Mouse (Mus musculus) embryo, embryonic 11.5 days (tissue): ENCODE data around the gene Gpr137.

Experiments
- DNase-seq: peaks from one replicate; pipeline ENCODE4 v3.0.0-alpha.2; 2012; ENCODE audit warnings: low read depth, low spot score

Gene Gpr137

DNA sequence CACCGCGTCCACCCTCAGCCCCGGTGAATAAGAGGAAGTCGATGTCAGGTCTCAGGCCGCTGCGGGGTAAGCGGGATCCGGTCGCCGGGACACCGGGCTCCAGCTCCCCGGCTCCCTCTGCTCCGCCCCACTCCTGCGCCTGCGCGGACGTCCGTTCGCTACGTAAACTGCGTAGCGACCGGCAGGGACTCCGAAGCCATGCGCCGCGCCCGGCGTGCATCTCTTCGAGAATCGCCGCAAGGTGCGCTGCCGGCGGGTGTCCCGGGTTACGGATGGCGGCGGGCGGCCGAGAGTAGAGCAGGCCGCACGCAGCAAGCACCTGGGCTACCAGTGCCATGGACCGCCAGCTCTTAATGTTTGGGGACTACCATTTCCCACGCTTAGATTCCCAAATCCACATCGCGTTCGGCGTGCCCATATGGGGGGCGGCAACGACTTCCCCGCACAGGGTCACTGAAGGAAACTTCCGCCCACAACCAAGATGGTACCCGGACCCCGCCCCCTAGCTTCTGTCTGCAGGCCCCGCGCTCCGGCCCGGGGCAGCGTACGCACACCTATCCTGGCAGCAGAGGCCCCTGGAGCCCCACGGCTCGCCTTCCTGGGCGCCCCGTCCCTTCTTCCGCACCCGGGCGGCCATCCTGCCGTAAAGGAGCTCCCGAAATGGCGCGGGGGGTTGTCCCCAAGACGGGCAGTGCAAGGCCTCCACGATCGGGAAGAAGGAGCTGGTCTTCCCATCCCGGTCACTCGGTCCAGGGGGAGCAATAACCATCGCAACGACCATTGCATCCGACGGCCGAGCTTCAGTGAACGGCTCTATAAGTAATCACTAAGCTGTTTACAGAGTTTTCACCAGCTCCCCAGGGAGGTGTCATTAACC is 670 bp downstream of the Gpr137 start, which contains the start of gene Bad:
Bad (plus strand) TSS at position 490 of the 877 bp plus-strand sequence.
- peak; percentile 88 for DNase-seq

DNA sequence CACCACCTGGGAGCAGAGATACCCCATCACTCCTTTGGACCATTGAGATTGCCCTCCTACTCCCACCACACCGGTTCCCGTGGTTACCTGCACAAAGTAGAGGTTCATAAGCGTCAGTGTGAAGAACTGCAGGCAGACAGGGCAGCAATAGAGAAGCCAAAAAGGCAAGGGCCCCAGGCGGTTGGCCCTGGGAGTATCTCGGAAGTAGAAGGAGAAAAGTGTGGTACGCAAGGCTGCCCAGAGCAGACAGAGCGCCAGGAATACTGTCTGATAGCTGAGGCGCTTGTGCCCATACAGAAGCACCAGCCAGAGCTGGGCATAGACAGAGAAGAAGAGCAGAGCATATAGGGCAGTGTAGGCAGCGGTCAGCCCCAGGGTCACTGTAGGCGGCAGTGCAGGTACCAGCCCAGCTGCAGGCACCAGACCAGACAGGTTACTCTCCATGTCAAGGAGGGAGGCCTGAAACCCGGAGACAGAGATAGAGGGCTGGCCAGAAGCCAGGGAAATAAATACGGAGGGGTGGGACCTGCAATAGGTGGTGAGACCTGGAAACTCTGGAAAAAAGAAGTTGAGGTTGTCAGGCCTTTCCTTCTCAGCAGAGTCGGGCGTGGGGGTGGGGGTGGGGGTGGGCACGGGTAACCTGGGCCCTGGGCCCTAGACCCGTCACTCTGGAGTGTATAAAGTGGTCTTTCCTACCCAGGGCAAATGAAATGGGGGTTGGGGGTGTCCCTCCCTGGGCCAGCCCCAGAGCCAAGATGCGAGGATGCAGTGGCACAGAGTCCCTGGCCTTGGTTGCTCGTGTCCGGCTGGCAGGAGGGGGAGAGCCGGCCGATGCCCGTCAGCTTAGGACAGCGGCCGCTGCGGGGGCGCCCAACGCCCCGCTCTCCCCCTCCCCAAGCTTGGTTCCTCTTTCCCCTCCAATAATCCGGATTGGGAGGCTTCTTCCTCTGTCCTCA is 1.6 kb downstream of the Gpr137 start:
- DNase-seq, result no peak

DNA sequence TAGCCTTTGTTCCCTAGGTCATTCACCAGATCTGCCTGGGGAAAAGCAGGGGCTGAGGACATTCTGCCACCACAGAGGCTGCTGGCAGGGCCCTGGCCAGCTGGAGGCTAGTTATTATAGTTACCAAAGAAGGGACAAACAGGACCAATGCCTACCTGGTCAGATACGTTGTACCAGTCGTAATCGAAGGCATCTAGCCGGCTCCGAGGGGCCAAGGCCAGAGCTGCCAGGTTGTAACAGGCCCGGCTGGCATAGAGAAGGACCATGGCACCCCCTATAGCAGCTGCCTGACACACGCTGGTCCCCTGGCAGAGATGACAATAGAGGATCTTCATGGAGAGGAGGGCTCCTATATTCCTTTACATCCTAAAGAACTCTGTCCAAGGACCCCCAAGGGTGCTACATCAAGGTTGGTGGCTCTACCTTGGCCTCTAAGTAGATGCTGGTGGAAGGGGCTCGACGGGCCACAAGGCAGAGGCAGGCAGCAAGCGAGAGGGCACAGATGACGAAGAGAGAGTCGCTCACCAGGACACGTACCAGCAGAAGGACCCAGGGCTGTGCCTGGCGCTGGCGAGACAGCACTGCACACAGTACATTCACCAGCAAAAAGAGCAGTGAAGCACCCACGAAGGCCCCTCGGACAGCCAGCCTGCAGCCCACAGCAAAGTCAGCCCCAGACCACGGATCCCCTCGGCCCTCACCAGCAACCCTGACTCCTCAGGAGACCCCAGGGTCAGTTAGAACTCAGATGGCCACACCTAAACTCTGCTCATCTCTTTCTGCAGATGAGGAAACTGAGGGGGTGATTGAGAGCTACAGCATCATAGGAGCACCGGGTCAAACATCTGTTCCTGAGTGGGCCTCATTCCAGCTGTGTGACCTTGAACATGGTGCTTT is 2.9 kb downstream of the Gpr137 start:
- DNase-seq, result no peak

DNA sequence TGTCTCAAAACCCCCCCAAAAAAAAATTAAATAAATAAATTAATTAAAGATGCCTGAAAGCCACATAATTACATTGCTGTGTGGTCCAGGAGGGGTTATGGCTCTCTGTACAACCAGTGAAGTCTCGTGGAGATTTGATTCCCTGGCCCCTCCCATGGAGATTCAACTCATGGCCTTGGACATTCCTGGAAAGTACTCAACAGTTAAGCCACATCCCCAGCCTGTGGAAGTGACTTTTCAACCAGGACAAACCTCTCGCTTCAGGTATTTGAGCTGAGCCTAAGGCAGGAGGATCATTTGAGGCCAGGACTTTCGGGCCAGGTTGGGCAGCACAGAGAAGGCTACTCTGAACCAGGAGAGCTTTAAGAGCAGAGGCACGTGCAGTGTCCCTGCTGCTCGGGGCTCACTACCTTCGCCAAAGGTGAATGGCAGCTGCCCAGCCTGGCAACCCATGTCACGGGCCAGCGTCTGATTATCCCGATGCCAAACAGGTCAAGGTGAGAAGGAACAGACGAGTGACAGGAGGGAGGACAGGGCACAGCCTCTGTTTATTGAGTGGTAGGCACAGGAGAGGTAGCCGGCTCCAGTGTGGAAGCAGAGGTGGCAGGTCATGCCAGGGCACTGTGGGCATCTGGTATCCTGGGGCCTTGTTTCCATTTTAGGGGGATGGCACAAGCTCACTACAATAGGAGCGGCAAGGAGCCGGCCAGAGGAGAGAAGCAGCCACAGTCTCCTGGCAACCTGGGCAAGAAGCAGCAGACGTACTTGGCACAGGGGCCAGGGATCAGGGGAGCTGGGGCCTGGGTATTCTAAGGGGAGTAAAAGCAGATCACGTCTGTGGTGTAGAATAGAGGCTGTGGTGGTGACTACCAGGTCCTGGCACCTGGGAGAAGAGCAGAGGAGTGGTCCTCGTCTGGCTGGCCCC is 4.5 kb downstream of the Gpr137 start:
- DNase-seq, result no peak

DNA sequence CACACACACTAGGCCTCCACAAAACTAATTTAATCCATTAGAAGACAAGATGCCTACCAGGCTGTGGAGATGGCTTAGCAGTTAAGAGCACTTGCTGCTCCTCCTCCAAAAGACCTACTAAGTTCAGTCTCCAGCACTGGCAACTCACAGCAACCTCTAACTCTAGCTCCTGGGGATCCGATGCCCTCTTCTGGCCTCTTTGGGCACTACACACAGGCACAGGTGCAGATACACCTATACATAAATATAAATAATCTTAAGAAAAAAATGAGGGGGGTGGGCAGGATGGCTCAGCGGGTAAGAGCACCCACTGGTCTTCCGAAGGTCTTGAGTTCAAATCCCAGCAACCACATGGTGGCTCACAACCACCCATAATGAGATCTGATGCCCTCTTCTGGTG is 6.0 kb downstream of the Gpr137 start:
- DNase-seq, result no peak

DNA sequence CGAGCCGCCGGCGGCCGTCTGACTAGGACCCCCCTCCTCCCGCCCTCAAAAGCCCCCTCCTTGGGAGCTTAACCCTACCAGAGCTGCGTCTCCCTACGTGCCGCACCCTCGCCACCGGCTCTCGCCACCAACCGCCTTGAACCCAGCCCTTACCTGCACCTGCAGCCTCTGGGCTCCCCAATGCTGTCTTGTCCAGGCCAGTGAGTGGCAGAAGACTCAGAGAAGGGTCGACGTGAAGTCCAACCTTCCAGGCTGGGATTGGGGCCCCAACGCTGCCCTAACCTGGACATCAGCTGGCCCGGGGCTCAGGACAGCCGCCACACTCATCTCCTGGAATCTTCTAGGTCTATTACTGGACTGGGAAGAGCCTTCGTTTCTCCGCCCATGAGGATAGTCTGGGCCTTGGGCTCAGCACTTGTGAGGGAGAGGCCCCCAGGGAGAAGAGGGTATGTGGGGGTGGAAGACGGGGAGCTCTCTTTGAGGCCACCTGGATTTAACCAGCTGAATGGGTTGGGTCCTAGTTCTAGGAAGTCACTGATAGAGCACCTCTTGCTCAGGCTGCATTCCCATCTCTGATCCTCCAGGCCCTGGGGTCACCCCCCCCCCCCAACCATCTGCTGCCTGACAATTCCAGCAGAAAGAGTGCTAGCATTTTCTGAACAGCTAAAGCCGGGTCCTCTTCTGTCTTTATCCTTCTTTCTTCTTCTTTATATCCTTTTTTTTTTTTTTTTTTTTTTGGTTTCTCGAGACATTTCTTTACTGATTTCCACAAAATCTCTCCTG is 7.9 kb downstream of the Gpr137 start, which contains the start of gene Kcnk4:
Kcnk4 (minus strand) TSS at position 321 of the 783 bp plus-strand sequence.
- no peak for DNase-seq

DNA sequence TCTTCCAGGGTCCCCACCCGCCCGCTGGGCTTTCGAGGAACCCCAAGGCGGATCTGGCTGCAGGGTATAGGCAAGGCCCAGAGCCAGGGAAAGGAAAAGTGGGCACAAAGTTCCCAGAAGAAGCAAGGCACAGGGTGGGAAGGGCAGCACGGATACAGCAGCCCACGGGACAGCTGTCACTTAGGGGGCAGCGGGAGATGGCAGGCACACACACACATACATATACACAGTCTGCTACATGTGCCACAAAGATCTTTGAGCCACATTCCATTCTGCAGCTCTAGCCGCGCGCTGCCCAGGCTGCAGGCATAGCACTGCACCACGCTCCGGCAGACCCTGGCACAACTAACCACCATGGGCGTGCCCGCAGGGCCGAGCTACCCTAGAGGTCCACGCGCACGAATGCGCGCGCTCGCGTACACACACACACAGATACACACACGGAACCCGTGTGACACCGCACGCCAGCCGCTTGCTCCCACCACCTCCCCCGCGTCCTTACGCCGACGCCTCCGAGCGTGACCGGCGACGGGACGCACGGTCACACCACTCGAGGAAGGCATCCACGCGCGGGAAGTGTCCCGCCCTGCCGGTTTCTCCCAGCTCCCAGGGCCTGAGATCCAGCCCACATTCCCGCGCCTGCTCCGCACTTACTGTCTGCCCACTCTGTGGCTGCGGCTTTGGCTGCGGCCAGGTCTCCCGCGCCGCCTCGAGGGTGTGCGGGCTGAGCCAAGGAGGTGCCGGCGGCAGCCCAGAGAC is 8.7 kb downstream of the Gpr137 start:
- DNase-seq, result no peak

DNA sequence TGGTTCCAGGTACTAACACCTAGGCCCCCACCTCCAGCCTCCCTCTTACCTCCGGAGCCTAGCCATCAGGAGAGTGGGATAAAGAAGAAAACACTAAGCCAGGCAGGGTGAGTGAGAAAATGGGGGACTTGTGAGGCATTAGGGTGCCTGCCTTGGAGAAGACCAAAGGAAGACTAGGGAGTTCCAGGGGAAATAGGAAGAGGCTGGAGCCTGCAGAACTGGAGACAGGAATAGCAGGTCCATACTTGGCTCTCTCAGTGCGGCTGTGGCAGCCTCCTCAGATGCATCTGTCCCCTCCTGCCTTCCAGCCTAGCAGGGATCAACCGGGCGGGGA is 9.2 kb downstream of the Gpr137 start:
- no peak for DNase-seq

DNA sequence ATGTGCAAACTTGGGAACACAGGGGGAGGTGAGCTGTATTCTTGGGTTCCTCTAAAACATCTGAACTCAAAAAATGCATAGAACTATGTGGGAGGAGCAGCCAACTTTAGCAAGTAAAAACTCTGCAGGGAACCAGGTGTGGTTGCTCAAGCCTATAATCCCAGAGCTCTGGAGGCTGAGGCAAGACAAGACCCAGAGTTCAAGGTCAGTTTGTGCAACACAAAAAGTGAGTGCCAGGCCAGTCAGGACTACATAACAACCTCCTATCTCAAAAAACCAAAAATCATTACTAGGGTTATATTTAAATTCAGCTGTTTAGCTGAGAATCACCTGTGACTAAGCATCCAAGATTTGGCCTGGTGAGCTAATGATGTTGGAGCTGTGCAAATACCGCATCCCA is 10.3 kb downstream of the Gpr137 start:
- no peak for DNase-seq

DNA sequence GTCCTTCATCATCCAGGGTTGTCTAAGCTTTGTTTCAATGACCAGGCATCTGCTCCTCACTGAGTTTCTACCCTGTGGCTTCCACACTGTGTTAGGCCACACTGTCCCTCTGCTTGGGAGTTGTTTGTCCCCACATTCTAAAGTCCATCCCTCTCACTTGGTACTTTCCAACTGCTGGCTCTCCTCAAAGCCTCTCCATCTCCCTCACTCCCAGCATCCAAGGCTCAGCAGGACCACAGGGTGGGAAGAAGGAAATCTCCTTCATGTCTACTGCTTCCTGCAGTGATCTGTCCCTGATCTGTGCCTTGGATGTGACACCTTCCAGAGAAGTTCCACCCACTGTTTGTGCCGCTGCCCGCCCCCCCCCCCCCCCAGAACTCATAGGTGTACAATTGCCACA is 11.3 kb downstream of the Gpr137 start:
- no peak for DNase-seq

DNA sequence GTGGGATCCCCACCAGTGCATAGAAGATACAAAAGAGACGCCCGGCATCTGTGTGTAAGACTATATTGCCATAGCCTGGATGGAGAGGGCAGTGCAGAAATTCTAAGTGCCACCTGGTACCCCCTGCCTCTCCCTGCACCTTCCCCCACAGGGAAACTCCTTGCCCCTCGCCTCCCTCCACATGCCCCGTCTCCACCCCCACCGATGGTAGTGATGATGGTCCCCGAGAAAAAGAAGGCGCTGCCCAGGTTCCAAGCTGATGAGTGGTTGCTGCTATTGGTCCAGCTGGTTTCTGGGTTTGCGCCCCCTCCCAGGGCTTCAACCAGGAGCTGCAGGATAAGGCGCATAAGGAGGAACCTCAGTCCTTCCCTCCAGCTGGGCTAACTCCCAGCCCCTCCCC is 14.2 kb downstream of the Gpr137 start:
- no peak for DNase-seq

DNA sequence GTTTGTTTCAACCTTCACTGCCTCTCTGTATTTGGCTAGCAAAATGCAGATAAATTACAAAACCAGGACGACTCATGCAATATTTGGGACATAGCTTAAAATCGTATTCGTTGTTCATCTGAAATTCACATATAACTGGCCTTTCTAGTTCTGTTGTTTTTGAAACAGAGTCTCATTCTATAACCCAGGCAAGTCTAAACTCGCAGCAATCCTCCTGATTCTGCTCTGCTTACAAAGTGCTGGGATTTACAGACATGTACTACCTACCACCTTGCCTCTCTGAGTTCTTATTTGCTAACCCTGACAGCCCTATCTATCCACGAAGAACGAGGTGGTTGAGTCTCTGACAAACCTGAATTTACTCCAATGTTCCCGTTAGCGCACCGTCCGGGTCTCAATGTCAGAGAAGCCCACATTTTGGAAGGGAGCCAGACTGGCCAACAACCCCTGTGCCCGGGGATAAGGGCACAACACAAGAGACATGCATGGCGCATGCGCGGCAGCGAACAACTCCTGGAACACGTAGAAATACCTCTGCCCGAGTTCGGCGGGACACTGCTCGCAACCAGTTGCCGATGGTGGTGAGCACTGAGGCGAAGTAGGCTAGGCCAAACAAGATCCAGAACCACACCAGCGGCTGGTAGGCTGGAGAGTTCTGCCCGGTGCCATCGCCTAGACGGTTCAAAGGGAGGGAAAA is 15.6 kb downstream of the Gpr137 start:
- no peak for DNase-seq

DNA sequence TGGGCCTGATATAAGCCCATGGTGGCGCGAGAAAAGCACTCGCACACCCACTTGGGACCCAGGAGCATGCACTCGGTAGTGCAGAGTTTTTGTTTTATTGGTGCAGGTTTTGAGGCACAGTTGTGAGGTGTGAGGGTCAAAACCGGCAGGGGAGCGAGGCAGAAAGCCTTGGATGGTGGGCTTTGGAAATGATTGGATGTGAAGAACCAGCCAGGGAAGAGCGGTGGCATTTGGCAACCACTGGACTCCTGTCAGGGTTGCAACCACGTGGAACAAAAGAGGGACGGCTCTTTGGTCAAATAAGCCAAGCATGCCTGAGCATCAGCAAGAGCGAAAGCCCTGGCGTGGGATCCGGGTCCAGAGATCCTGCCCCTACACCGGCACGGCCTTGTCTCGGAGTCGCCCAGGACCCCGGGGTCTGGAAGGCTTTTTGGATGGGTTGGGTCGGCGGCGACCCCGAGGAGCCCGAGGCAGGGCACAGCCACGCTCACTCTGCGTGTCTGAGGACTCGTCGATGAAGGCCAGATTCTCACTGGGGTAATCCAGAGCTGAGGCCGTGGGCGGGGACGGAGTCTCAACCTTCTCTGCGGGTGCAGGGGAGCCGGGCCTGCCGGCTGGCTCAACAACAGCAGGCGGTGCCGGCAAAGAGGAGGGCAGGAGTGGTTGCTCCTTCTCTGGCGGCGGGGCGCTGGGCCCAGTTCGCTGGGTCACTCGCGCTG is 16.5 kb downstream of the Gpr137 start:
- DNase-seq, result no peak

DNA sequence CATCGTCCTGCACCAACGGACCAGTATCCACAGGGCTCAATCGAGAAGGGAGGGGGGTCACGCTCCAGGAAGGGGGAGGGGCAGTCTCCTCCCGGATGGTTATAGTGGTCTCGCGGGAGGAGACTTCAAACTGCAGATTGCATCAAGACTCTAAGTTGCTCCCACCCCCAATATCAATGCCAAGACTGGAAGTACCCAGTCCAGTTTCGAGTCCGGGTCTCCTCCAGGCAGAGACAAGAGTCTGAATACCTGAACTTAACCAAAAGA is 17.0 kb downstream of the Gpr137 start, which contains the start of gene Catsperz:
Catsperz (minus strand) TSS at position 74 of the 267 bp plus-strand sequence.
- no peak for DNase-seq

DNA sequence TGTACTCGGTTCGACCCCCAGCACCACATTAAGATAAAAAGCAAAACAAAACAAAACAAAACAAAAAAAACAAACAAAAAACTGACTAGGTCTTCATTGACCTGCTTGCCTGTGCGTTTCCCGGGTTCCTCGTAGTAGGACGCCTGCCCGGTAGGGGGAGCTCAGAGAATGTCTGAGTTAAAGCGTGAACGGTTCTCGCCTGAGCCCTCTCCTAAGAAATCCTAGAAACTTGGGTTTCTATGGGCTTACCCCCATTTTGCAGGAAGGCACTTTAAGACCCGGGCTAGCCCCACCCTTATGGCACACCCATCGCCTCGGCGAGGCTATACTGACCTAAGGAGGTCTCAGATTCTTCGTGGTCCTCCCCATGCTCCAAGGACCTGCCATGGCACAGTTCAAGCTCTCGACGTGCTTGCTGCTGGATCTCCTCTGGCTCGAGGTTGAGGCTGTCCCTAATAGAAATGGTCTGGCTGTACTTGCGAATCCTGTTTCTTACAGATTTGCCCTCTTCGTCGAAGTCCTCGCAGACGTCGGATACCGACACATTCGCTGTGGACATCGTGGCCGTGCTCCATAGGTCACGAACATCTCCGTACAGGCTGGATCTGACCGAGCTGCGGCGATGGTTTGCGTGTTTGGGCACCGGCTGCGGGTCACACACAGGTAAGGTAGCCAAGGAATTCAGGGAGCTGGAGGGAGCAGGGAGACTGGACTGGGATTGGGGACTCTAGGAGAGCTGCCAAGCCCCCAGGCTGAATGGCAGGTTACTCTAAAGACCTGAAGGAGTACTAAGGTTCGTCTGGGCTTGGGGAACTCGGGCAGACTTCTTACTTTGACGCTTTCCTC is 17.6 kb downstream of the Gpr137 start:
- DNase-seq, result no peak

DNA sequence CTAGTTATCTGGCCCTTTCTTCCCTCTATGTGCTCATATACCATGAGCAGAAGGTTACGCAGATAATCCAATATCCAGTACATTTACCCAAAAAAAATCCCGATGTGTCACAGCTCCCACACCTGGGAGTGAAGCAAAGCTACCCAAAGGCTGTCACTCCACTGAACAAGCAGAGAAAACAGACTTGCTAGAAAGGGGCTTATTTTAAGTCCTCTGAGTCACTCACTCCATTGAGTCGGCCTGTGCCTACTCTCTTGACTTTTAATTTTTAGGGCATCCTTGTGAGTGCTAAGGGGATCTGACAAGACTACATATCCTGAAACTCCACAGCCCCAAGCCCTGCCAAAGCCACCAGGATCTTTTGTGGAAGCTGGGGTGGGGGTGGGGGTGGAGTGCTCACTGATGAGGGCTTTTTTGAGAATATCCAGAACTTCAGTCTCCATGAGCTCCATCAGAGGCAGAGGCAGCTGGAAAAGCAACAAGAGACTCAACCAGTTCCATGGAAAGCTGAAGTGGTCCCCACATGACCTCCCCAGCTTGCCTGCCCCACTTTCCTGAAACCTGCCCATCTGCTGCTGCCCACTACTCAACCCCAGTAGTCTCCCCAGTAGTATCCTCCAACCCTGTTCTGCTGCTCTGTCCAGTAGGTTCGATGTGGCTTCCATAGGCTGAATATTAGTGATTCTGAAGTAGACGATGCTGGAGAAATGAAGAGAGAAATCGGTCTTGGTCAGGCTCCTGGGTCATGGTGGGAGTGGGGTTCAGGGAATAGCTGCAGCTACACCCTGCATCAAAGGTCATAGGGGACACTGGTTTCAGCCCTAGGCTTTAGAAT is 19.2 kb downstream of the Gpr137 start:
- DNase-seq, result no peak
